Mouse (Mus musculus) heart, postnatal 25 days (tissue): ENCODE measurements around the gene Arl8a. TPM values are rescaled to one million over a fixed set of nuclear protein-coding genes. Genes with fewer than 3 reads are reported as not detected.
"Not testable (repeated sequence)": the region's sequence is repeated elsewhere in the genome, so short reads cannot be mapped to it uniquely, and the experiment has no call there.

ENCODE experiments used
- DNase-seq: peaks from one replicate; pipeline ENCODE4 v3.0.0; 2022; ENCODE audit warnings: low spot score
- intact Hi-C: fragments of 180-260 bp; cut with DNase I; formaldehyde crosslinking; loops from one replicate; pipeline ENCODE4 v1.15.1; 2025
- total RNA-seq, 2 experiments: library from RNA; stranded (reverse); gene quantifications; 2 replicates each; pipeline ENCODE4 v1.2.3; 2021

Gene Arl8a
- total RNA-seq, 2 experiments from 2014 or later: 17.9 to 20.3 TPM

- intact Hi-C loops, DNase-seq: not testable (repeated sequence)
Observed at GRCm38 (mm10) chr1:135187016-135187415, 40.4 kb downstream of the Arl8a start.

GRCm38 (mm10) chr1:135188197-135188596 lies 41.6 kb downstream of the Arl8a start:
- DNase-seq: peak; percentile 35
- intact Hi-C loops: no loop called here

DNA sequence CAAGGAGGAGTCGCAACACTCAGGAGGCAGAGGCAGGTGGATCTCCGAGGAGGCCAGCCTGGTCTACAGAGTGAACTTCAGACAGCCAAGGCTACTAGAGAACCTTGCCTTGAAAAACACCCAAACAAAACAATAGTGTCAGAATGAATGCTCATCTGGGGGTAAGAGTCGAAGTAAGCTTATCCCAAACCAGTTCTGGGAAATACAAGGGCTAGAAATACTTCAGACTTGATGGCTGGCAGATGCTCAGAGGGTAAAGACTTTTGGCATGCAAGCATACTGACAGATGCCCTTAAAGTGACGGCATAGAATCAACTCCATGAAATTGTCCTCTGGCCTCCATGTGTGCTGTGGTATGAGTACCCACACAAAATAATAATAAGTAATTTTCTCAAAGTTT lies 42.6 kb downstream of the Arl8a start:
- intact Hi-C loops: no loop called here

DNA sequence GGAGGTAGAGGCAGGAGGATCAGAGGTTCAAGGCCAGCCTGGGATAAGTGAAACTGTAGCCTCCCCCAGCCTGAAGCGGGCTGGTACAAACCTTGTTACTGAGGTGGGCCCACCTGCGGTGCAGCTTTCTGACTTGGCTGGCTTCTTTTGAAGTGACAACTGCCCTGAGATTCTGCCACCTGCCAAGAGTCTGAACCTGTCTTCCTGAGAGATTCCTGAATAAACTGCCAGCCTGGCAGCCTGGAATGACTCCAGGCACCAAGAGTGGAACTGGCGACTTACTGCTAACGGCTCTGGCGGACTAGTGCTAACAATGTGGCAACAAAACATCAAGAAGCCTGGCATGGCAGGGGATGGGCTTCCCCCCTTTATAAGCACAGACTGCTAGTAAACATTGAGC lies 47.7 kb downstream of the Arl8a start:
- intact Hi-C loops, DNase-seq: not testable (repeated sequence)

More for the DNA sequence above, 42.6 kb downstream of the Arl8a start:
- DNase-seq: no peak

GRCm38 (mm10) chr1:135195907-135196440 lies 49.4 kb downstream of the Arl8a start:
- intact Hi-C loops: no loop called here
- peak; percentile 27 for DNase-seq

DNA sequence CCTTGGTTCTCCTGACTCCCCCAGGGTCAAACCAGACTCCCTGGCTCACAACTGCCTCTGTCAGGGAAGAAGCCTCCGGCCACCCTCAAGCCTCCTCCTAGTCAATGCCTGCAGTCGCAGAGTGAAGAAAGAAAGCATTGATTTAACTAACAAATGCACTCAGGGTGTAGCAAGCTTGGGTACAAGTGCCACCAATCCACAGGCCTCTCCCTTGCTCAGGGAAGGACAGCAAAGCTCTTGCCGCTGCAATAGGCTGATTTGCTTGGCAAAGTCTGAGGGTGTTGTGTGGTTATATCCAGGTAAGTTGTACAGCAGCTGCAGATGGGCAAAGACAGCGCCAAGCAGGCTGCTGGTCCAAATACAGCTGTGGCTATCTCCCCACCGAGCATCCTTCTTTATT lies 51.8 kb downstream of the Arl8a start:
- intact Hi-C loops: no loop called here
- no peak for DNase-seq

DNA sequence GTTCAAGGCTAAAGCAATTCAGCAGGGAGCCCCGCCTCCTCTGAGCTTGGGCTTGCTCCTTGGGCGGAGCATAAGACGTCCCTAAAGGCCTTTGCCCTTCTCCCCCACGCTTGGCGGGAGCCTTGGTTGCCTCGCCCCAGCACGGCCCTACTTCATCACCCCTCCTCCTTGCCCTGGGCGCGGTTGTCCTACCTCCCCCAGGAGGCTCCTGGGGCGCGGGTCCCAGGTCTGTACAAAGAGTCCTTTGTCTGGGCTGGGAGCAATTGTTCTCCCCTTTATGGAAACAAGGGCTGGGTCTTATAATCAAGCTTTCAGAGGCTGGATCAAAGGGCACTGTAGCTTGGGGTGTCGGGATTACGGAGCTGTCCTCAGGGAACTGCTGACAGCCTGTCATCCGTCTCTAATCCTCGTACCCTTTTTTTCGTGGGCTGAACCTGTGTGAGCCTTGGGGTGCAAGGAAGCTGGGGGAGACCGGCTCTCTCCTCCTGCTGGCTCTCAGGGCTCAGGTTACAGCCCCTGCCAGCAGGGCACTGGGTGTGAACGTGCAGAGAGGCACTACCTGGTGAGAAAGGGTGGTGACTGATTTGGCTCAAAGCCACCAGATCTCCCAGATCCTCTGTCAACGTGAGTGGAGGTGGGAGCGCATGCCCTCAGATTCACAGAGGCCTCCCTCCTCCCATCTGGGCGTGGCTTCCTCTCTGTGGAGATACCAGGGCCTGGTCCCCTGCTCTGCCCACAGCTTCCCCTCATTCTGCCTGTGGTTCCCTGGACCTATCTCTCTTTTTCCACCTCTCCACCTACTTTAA lies 52.6 kb downstream of the Arl8a start:
- no peak for DNase-seq
- intact Hi-C loops: no loop called here

GRCm38 (mm10) chr1:135200400-135200799 lies 53.8 kb downstream of the Arl8a start:
- DNase-seq: no peak
- intact Hi-C loops: no loop called here

DNA sequence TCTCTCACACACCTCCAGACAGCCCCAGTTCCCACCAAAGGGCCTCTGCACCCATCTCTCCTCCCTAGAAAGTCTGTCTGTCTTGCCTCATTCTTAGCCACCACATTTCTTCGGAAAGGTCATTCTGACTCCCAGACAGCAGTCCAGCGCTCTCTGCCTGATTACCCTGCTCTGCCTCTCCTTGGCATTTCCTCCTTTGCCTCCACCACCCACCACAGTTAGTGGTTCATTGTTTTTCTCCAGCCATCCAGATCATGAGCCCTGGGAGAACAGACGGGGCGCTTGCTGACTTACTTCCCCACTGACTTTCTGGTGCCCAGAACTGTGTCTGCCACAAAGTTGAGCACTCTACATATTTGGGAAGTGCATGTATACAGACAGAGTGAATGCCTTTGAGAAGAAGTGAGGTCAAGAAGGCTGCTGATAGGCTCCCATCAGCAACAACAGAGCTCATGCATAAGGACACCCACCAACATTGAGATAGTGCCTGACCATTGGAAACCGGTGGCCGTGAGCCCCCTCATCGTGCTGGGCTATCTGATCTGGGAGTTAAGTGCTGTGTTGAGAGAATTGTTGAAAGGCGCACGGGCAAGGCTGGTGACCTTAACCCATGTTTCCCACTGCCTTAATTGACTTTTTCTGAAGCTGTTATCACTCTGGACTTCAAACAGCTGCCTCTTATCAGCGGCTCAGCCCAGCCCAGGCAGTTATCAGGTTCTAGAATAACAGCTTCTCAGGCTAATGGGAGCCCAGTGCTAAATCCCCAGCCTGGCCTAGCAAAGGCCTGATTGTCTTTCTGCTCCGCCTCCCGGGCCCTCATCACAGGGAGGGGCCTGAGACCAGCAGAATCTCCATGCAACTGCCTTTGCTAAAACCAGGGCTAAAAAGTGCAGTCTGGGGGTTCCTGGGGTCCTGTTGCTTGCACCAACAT lies 57.8 kb downstream of the Arl8a start:
- no peak for DNase-seq
- intact Hi-C loops: no loop called here

- intact Hi-C loops: no loop called here
- no peak for DNase-seq
Observed at GRCm38 (mm10) chr1:135205257-135205656, 58.6 kb downstream of the Arl8a start.

Other genes starting within 250 kb of the Arl8a start
- gene Ppp1r12b, start 190.9 kb upstream of the Arl8a start, total RNA-seq: 100 to 1,000 TPM; 147 to 165 TPM
- gene Ube2t, start 184.3 kb upstream of the Arl8a start, total RNA-seq: 1 to 10 TPM; 4.4 to 7.6 TPM
- gene Lgr6, start 41.5 kb upstream of the Arl8a start, total RNA-seq: 10 to 100 TPM; 14.6 to 17.5 TPM
- under 1 TPM; 0.44 to 0.50 TPM for gene Ptpn7, start 14.1 kb upstream of the Arl8a start, total RNA-seq
- 1 to 10 TPM in 1 of 2 experiments, under 1 TPM in 1; 0.81 to 1.1 TPM for gene Gpr37l1, start 20.9 kb downstream of the Arl8a start, total RNA-seq
- gene Elf3, start 111.7 kb downstream of the Arl8a start, total RNA-seq: not detected
- gene Rnpep, start 137.3 kb downstream of the Arl8a start, total RNA-seq: 10 to 100 TPM; 22.1 TPM
- 100 to 1,000 TPM; 391 to 392 TPM for gene Timm17a, start 167.0 kb downstream of the Arl8a start, total RNA-seq
- 1 to 10 TPM; 2.7 to 3.8 TPM for gene Lmod1, start 178.0 kb downstream of the Arl8a start, total RNA-seq
- gene Shisa4, start 228.4 kb downstream of the Arl8a start, total RNA-seq: 1 to 10 TPM; 3.1 to 3.4 TPM